26 mouse cellular contexts compared by ENCODE assay signal in the genomic region with DNA sequence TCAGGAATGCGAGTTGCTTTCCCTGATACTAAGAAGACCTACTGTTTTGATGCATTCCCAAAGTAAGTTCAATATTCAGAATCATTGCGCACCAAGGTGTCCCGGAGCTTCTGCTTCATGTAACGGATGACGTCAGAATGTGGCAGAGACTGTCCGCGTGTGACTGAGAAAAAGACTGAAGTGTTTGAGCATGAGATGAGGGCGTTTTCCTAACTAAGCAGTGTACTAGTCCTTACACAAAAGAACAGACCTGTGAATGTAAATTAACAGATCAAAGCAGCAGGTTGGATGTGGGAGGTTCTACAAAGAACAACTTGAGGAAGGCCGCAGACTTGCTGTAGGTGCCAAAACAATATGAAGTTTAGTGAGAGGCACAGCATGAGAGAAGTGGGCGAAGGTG. TPM values are rescaled to one million over a fixed set of nuclear protein-coding genes. Genes with fewer than 3 reads are reported as not detected.
DNase-seq lines count a peak whose midpoint lies in the region; ATAC-seq lines count a peak whose summit lies in the region.
"Had no signal": no experiment of that assay in that cellular context is flagged by ENCODE, and none has a peak within 500 bp of the region (broad histone marks: within the 10 kb centered on the region; RNA-seq: fewer than 3 reads in every experiment).

No protein-coding gene starts in this region.

- peak; percentile 16; the same call in 1 of the 2 replicates for ATAC-seq in frontal cortex, adult (ENCODE audit: low TSS enrichment)
- ATAC-seq in megakaryocyte progenitor cell, adult 5-6 weeks (replicated peaks; ENCODE audit: poor library complexity) = no peak
- ATAC-seq in hindbrain, embryonic 14.5 days (ENCODE audit: low FRiP score) = no peak
- ATAC-seq: CD4-positive, CD25-positive, alpha-beta regulatory T cell, adult 4 months; forebrain, embryonic 14.5 days; forebrain, embryonic 16.5 days had no signal

- no peaks in the 10 kb centered on the region for H3K4me1 ChIP-seq in hindbrain, embryonic 14.5 days (replicated peaks; ENCODE audit: control insufficient read depth, insufficient read depth, low read length)
- H3K4me1 ChIP-seq: embryonic facial prominence, embryonic 13.5 days; embryonic facial prominence, embryonic 15.5 days; forebrain, embryonic 10.5 days; forebrain, embryonic 12.5 days had no signal

- no peak for DNase-seq in frontal cortex, postnatal 14 days (ENCODE audit: low spot score in 2 of 2)
- DNase-seq in ES-CJ7 (ENCODE audit: low read depth, low spot score) = peak; percentile 31
- DNase-seq in ZHBTc4 (ENCODE audit: low read depth, low spot score) = peak; percentile 81
- no peak for DNase-seq in hindbrain, embryonic 14.5 days (ENCODE audit: low spot score)
- DNase-seq: adrenal gland, adult 2 months; adrenal gland, postnatal 14 days; adrenal gland, postnatal 36 days; B cell, adult 2 months; cerebellum, adult 11 months; cerebellum, adult 18-20 months; cerebellum, adult 8-10 months; cerebellum, adult 9-11 months; cerebellum, postnatal 14 days; cerebellum, postnatal 36 days; embryo, embryonic 11 days had no signal

- no peak overlapping the region for H3K27ac ChIP-seq in hindbrain, embryonic 14.5 days
- H3K27ac ChIP-seq: embryonic facial prominence, embryonic 13.5 days; embryonic facial prominence, embryonic 15.5 days; forebrain, embryonic 10.5 days; forebrain, embryonic 12.5 days had no signal

- H3K9ac ChIP-seq in hindbrain, embryonic 14.5 days = no peak overlapping the region
- H3K9ac ChIP-seq: embryonic facial prominence, embryonic 13.5 days; embryonic facial prominence, embryonic 15.5 days; forebrain, embryonic 12.5 days had no signal

- WGBS in hindbrain, embryonic 14.5 days = 98% methylated on average over 10 of the region's 10 CpGs

- no peaks in the 10 kb centered on the region for H3K27me3 ChIP-seq in hindbrain, embryonic 14.5 days (ENCODE audit: control insufficient read depth, insufficient read depth, low read length)
- H3K27me3 ChIP-seq: CH12.LX; embryonic facial prominence, embryonic 13.5 days; embryonic facial prominence, embryonic 15.5 days; forebrain, embryonic 12.5 days had no signal

- H3K4me3 ChIP-seq in hindbrain, embryonic 14.5 days (replicated peaks; ENCODE audit: low read length) = no peak overlapping the region
- H3K4me3 ChIP-seq: embryonic facial prominence, embryonic 13.5 days; embryonic facial prominence, embryonic 15.5 days; erythroblast, embryonic 14.5 days; forebrain, embryonic 10.5 days; forebrain, embryonic 12.5 days had no signal

- H3K36me3 ChIP-seq in hindbrain, embryonic 14.5 days (replicated peaks; ENCODE audit: control insufficient read depth, insufficient read depth) = peaks cover 61% of the 10 kb centered on the region

- no peaks in the 10 kb centered on the region for H3K9me3 ChIP-seq in hindbrain, embryonic 14.5 days (ENCODE audit: control insufficient read depth, low read length)
- H3K9me3 ChIP-seq: embryonic facial prominence, embryonic 13.5 days; embryonic facial prominence, embryonic 15.5 days; forebrain, embryonic 10.5 days; forebrain, embryonic 12.5 days had no signal

- H3K4me2 ChIP-seq in hindbrain, embryonic 14.5 days (replicated peaks) = no peak overlapping the region
- H3K4me2 ChIP-seq: embryonic facial prominence, embryonic 13.5 days; embryonic facial prominence, embryonic 15.5 days; forebrain, embryonic 12.5 days had no signal

RNA-seq across cellular contexts. Expression of a gene that starts 28.0 kb away (rescaled TPM):
- 81.0 and 86.6 TPM in 2 replicates for total RNA-seq in megakaryocyte progenitor cell, adult 5-6 weeks (2015)
- 54.6 and 57.9 TPM in 2 replicates for total RNA-seq in megakaryocyte progenitor cell, adult 5-6 weeks (2017)
- 50.8 and 63.1 TPM in 2 replicates for polyA plus RNA-seq in hindbrain, embryonic 14.5 days (2014; fragmentation: Nextera tagmentation; extraction: Ambion mirVana)

RNA-seq across cellular contexts. Expression of a gene that starts 28.2 kb away (rescaled TPM):
- total RNA-seq in megakaryocyte progenitor cell, adult 5-6 weeks (2015) = 46.4 and 49.2 TPM in 2 replicates
- 68.3 and 82.1 TPM in 2 replicates for total RNA-seq in megakaryocyte progenitor cell, adult 5-6 weeks (2017)
- 54.2 and 63.9 TPM in 2 replicates for polyA plus RNA-seq in hindbrain, embryonic 14.5 days (2014; fragmentation: Nextera tagmentation; extraction: Ambion mirVana)

Comparison
In these comparisons a context has a peak if more than half of its experiments do, and no peak if none do; other contexts are left out.
1. DNase-seq: peak in ES-CJ7 (single experiment) and ZHBTc4 (single experiment); none in frontal cortex, postnatal 14 days (0 of 2) and hindbrain, embryonic 14.5 days (single experiment).